Mouse (Mus musculus) neural tube, embryonic 15.5 days (tissue): ENCODE data around the gene Elmsan1. TPM values are rescaled to one million over a fixed set of nuclear protein-coding genes. Genes with fewer than 3 reads are reported as not detected.
A peak's percentile ranks its signal among the peaks of the same experiment; 100 is the strongest.

Experiments
- ATAC-seq: fragments of 200-750 bp; cut with Nextera tagmentation; 2 replicates; pipeline ENCODE4 v1.8.0; 2017; ENCODE audit warnings: mild to moderate bottlenecking, moderate TSS enrichment, moderate library complexity; ENCODE audit not compliant: low FRiP score
- H3K27ac ChIP-seq: fragments of 300-500 bp; sonication (generic); replicated peaks from 2 replicates; pipeline ENCODE4 v1.5.1; 2015; ENCODE audit warnings: mild to moderate bottlenecking, inconsistent platforms
- H3K27me3 ChIP-seq: fragments of 300-500 bp; sonication (generic); replicated peaks from 2 replicates; pipeline ENCODE4 v1.6.1; 2015; ENCODE audit warnings: inconsistent platforms
- H3K36me3 ChIP-seq: fragments of 300-500 bp; sonication (generic); 2 replicates; pipeline ENCODE4 v1.6.1; 2015; ENCODE audit warnings: inconsistent platforms
- H3K4me1 ChIP-seq: fragments of 300-500 bp; sonication (generic); 2 replicates; pipeline ENCODE4 v1.6.1; 2015; ENCODE audit warnings: inconsistent platforms
- H3K4me2 ChIP-seq: fragments of 300-500 bp; sonication (generic); 2 replicates; pipeline ENCODE4 v1.6.1; 2015; ENCODE audit warnings: inconsistent platforms, mild to moderate bottlenecking, moderate library complexity
- H3K4me3 ChIP-seq: fragments of 300-500 bp; sonication (generic); replicated peaks from 2 replicates; pipeline ENCODE4 v1.5.1; 2015; ENCODE audit warnings: mild to moderate bottlenecking, inconsistent platforms
- H3K9ac ChIP-seq: fragments of 300-500 bp; sonication (generic); replicated peaks from 2 replicates; pipeline ENCODE4 v1.6.1; 2015; ENCODE audit warnings: mild to moderate bottlenecking, inconsistent platforms
- H3K9me3 ChIP-seq: fragments of 300-500 bp; sonication (generic); replicated peaks from 2 replicates; pipeline ENCODE4 v1.6.1; 2016; ENCODE audit warnings: inconsistent platforms
- WGBS: fragments of 180-500 bp; shearing (Covaris S2); methylation state at CpG from one replicate; pipeline ENCODE4 v1.1.7; 2015; ENCODE audit warnings: mixed read lengths; 5-methylcytosine and 5-hydroxymethylcytosine counted together
- polyA plus RNA-seq: library from polyadenylated mRNA; unstranded; fragments of >200 nt; fragmentation: Nextera tagmentation; extraction: Ambion mirVana; gene quantifications from 2 replicates; pipeline ENCODE4 v1.2.1, GENCODE M21; 2015

Gene Elmsan1
- polyA plus RNA-seq, 1 experiment from 2014 or later, result 4.0 TPM

DNA sequence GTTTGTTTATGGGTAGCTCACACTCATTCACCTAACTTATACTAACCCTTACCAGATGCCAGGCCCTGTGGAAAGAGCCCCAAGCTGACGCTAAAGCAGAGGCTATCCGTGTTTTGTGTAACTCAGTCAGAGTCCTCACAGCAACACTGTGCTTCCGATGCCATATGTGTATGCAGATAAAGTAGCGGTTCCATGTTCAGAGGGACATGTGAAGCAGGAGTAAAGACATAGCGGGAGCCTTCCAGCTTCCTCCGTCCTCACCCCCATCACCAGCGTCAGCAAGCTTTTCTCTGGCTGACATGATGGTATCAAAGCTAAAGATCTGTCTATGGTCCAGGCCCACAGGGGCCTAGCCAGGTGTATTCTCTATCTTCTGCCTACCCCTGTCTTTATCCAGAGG lies 27.5 kb downstream of the Elmsan1 start:
- H3K4me1 ChIP-seq, result peaks cover 83% of the 10 kb centered on the region
- no peak overlapping the region; the same call in 1 of the 2 replicates for H3K9ac ChIP-seq
- 44% methylated on average over 7 of the region's 7 CpGs for WGBS
- no peak overlapping the region for H3K27ac ChIP-seq
- 0 out of 2 replicates have a peak overlapping the region, but pooled peaks have one; percentile 81 for H3K4me3 ChIP-seq
- no peaks in the 10 kb centered on the region for H3K9me3 ChIP-seq
- H3K36me3 ChIP-seq, result no peaks in the 10 kb centered on the region
- no peak for ATAC-seq
- peak overlapping the region; percentile 92 for H3K4me2 ChIP-seq
- no peaks in the 10 kb centered on the region for H3K27me3 ChIP-seq

DNA sequence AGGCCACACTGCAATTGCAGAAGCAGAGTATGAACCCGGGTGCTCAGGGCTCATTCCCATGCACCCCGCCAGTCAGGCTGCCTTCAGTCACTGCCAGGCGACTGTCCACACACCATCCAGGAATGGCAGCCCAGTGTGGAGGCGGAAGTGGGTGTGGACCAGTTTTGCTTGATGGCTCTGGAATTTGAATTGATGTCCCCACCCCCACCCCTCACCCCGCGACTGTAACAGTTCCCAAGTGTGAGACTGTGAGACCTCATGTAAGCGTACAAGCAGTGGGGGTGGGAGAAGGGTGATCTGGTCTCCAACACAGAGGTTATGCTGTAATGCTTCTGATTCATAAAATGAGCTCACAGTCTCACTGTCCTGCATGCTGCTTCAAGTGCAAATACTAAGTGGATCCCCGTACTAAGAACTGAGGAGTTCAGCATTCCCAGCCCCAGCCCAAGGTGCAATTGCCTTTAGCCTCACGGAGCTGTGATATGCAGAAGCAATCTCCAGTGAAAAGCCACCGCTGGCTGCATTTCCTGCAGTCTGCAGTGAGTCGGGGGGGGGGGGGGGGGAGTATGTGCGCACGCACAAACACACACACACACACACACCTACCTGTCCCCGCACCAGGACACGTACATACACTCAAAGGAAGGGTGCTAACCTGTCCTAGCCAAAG lies 28.4 kb downstream of the Elmsan1 start:
- H3K4me3 ChIP-seq, result 0 out of 2 replicates have a peak overlapping the region, but pooled peaks have one; percentile 81
- no peaks in the 10 kb centered on the region for H3K27me3 ChIP-seq
- H3K9me3 ChIP-seq, result no peaks in the 10 kb centered on the region
- ATAC-seq, result no peak
- peak overlapping the region; percentile 92 for H3K4me2 ChIP-seq
- no peak overlapping the region for H3K27ac ChIP-seq
- peaks cover 79% of the 10 kb centered on the region for H3K4me1 ChIP-seq
- 22% methylated on average over 15 of the region's 15 CpGs for WGBS
- no peak overlapping the region for H3K9ac ChIP-seq
- H3K36me3 ChIP-seq, result no peaks in the 10 kb centered on the region

DNA sequence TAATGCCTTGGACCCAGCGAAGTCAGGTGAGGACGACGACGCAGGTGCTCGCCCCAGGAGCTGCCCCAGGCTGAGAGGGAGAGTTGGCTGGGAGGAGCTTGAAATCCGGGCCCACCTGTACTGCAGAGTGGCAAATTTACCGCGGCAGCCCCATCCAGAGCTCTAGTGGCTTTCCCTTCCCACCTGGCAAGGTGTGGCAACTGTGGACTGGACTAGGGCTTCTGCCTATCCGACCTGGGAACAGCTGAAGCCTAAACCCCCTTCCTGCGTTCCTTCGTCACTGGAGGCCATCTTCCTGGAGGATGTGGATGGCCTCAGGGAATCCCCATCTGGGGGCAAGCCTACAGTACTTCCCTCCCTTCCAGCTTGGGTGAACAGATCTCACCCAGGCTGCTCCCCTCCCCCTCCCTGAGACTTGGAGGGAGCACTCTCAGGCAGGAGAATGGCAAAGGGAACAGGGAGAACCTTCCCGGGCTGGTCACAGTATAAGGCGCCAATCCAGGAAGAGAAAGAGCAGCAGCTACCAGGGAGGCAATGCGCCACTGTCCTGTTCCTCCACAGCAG lies 29.7 kb downstream of the Elmsan1 start:
- Histone ChIP-seq H3K9ac (0 out of 2 replicates have a peak overlapping the region, but pooled peaks have one; percentile 1), H3K27me3 (no peaks in the 10 kb centered on the region), H3K36me3 (no peaks in the 10 kb centered on the region), H3K4me1 (peaks cover 73% of the 10 kb centered on the region), H3K4me2 (no peak overlapping the region), H3K27ac (no peak overlapping the region), H3K9me3 (no peaks in the 10 kb centered on the region), H3K4me3 (no peak overlapping the region)
- WGBS, result 68% methylated on average over 14 of the region's 14 CpGs
- no peak for ATAC-seq

DNA sequence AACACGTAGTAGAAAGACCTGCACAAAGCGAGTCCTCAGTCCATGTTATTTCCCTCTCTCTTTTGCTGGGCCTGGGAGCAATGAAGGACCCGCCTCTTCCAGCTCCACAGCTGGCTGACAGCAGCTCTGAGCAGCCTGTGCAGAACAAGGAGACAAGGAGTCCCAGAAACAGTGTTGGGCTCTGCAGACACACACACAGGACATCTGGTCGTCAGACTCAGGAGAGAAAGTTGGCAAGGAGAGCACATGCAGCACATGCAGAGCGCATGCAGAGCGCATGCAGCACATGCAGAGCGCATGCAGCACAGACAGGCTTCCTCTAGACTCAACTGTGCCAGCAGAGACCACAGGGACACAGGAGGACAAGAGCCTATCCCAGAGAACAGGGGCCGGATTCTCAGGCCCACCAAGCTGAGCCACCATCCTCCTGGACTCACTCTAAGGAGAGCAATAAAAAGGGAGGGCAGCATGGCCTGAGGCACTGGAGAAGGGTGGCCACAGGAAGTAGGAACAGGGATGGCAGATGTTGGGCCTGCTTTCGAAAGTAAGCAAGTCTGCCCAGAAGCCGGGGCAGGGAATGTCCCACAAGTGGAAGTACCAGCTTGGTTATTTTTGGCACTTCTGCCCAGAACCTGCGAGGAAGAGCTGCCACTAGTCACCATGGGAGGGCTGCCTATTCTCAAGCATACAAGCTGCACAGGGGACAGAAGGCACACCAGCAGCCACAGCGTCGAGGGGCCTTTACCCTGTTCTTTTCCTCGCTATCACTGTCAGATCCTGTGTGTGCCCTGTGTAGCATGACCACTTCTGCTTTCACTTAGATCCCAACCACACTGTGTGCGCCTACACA lies 30.7 kb downstream of the Elmsan1 start:
- Histone ChIP-seq H3K9ac (no peak overlapping the region), H3K9me3 (no peaks in the 10 kb centered on the region), H3K4me1 (peaks cover 74% of the 10 kb centered on the region), H3K27ac (peak overlapping the region; percentile 67), H3K4me2 (no peak overlapping the region), H3K27me3 (no peaks in the 10 kb centered on the region), H3K4me3 (no peak overlapping the region), H3K36me3 (no peaks in the 10 kb centered on the region)
- ATAC-seq, result no peak
- WGBS, result 63% methylated on average over 15 of the region's 15 CpGs

DNA sequence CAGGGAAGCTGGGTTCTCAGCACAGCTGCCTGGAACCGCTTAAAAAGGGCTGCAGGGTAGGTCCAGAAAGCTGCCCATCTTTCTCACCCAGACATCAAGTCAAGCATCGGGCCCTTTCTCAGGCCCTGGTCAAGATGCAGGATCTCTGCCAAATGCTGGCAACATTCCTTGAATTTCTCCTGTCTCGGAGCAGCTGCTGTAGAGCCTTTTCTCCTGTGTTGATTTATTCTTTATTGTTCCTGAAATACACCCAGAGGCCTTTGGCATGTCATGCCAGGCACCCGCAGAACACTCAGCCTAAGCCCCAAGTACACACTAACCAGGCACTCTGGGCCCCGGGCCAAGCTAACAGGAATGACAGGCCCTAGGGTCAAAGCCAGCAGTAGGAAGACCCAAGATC lies 31.7 kb downstream of the Elmsan1 start:
- no peak overlapping the region for H3K4me3 ChIP-seq
- H3K27ac ChIP-seq, result peak overlapping the region; percentile 41
- no peaks in the 10 kb centered on the region for H3K36me3 ChIP-seq
- H3K4me2 ChIP-seq, result no peak overlapping the region
- H3K9ac ChIP-seq, result no peak overlapping the region
- WGBS, result 49% methylated on average over 5 of the region's 5 CpGs
- H3K4me1 ChIP-seq, result peaks cover 74% of the 10 kb centered on the region
- no peaks in the 10 kb centered on the region for H3K27me3 ChIP-seq
- H3K9me3 ChIP-seq, result no peaks in the 10 kb centered on the region
- ATAC-seq, result no peak

DNA sequence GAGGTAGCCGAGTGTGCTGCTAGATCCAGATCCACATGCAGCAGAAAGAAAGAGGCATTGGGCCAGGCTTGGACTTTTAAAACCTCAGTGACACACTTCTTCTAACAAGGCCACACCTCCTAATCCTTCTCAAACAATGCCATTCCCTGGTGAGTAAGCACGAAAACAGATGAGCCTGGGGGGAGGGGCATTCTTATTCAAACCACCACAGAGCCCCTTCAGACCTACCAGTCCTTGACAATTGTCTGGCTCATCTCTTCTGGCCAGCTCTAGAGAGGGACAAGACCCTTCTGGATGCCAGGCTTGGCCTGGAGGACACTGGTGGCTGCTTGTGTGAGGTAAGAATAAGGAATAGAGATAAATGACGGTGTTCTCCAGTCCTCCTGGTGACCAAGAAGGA lies 32.1 kb downstream of the Elmsan1 start:
- Histone ChIP-seq H3K4me3 (no peak overlapping the region), H3K4me2 (no peak overlapping the region), H3K9me3 (no peaks in the 10 kb centered on the region), H3K4me1 (peaks cover 74% of the 10 kb centered on the region), H3K27ac (peak overlapping the region; percentile 41), H3K36me3 (no peaks in the 10 kb centered on the region), H3K27me3 (no peaks in the 10 kb centered on the region), H3K9ac (no peak overlapping the region)
- no peak for ATAC-seq
- 54% methylated on average over 3 of the region's 3 CpGs for WGBS

DNA sequence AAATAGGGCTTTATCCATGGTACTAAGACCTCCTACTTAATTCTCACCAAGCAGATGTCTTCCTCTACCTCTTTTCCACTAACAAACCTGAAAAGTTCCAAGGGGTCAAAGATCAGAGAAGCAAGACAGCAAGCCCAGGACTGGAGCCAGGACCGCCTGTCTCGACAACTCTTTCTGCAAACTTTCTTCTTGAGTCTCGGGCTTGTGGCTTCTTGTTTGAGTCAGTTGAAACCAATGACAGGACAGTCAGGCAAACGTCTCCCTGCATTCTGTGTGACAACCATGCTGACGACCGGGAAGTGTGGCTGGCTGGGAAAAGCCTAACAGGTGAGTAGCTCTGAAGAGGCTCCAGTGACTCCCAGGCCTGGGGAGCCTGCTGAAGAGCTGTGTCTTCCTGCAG lies 33.1 kb downstream of the Elmsan1 start:
- H3K27me3 ChIP-seq, result no peaks in the 10 kb centered on the region
- H3K9me3 ChIP-seq, result no peaks in the 10 kb centered on the region
- no peak overlapping the region for H3K27ac ChIP-seq
- ATAC-seq, result no peak
- no peak overlapping the region for H3K4me3 ChIP-seq
- no peak overlapping the region for H3K4me2 ChIP-seq
- H3K36me3 ChIP-seq, result no peaks in the 10 kb centered on the region
- peaks cover 74% of the 10 kb centered on the region for H3K4me1 ChIP-seq
- no peak overlapping the region for H3K9ac ChIP-seq
- 76% methylated on average over 6 of the region's 6 CpGs for WGBS

DNA sequence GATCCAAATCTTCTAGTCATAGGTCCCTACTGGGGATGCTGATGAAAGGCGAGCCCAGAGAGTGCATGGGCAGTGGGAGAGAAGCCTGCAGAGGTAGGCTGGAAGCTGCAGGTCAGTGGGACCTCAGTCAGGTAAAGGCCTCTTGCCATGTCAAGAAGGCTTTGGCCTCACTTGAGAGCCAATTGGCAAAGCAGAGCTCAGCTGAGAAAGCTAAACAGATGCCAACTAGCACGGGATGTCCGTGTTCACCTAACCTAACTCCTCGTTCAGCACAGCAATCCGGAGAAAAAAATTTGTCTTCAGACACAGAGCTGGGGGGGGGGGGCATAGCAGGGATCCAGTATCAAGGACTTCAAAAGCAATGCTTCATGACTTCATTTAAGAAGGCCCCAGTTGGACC lies 33.7 kb downstream of the Elmsan1 start:
- Histone ChIP-seq H3K36me3 (no peaks in the 10 kb centered on the region), H3K4me3 (no peak overlapping the region), H3K4me2 (no peak overlapping the region), H3K9me3 (no peaks in the 10 kb centered on the region), H3K27me3 (no peaks in the 10 kb centered on the region), H3K4me1 (peaks cover 74% of the 10 kb centered on the region), H3K27ac (no peak overlapping the region), H3K9ac (no peak overlapping the region)
- 90% methylated on average over 5 of the region's 5 CpGs for WGBS
- no peak for ATAC-seq

DNA sequence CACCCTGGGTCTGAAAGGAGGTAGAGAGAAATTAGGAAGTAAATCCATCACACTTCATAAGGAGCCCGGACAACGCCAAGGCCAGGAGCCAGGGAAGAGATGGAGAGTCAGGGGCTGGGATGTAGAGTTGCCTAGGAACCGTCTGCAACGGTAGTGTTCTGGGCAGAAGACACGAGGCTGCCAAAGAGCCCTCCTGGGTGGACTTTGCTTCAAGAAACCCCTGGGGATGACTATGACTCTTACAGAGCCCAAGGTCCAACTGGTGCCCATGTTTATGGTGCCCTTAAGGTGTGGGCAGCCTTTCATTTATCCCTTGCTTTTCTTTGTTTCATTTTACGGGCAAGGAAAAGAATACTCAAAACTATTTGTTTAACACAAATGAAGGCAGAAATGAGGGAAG lies 36.7 kb downstream of the Elmsan1 start:
- H3K27ac ChIP-seq, result no peak overlapping the region

DNA sequence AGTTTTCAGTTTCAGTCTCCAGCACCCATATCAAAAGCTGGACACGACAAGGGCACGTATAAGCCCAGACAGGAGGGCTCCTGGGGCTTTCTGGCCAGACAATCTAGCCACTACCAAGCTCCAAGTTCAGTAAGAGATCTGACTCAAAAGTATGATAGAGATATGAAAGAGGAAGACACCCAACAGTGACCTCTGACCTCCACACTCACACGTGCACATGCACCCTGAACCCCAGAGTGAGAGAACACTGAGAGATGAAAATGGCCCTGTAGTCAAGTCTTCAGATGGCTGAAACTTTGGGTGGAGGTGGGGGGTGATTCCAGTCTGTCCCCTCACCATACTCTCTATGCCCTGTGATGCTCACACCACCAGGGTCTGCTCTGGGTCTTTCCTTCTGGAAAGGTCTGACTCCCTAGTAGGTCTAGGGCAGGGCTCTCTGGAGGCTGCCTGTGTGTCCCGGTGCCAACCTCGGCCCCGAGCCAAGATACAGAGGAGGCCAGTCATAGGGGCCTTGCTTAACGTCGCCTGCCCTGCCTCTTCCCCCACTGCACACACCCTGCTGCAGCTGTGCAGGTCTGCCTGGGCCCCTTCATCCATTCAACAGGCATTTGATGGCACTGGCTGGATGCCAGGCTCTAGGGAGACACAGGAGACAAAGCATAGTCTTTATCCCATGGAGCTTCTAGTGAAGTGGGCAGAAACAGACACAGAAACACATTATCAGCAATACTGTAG lies 37.8 kb downstream of the Elmsan1 start:
- Histone ChIP-seq H3K27me3 (no peaks in the 10 kb centered on the region), H3K9me3 (no peaks in the 10 kb centered on the region), H3K4me2 (peak overlapping the region; percentile 17), H3K4me3 (no peak overlapping the region), H3K27ac (peak overlapping the region; percentile 60; the same call in 1 of the 2 replicates), H3K4me1 (peaks cover 63% of the 10 kb centered on the region), H3K9ac (no peak overlapping the region), H3K36me3 (no peaks in the 10 kb centered on the region)
- ATAC-seq, result peak; percentile 67
- WGBS, result 47% methylated on average over 8 of the region's 8 CpGs

More for the DNA sequence above, 36.7 kb downstream of the Elmsan1 start:
- peak overlapping the region; percentile 17 for H3K4me2 ChIP-seq
- 0 out of 2 replicates have a peak, but pooled peaks have one; percentile 30 for ATAC-seq
- WGBS, result 30% methylated on average over 6 of the region's 6 CpGs
- no peak overlapping the region for H3K9ac ChIP-seq
- H3K9me3 ChIP-seq, result no peaks in the 10 kb centered on the region
- no peaks in the 10 kb centered on the region for H3K36me3 ChIP-seq
- no peaks in the 10 kb centered on the region for H3K27me3 ChIP-seq
- H3K4me3 ChIP-seq, result no peak overlapping the region
- H3K4me1 ChIP-seq, result peaks cover 62% of the 10 kb centered on the region

DNA sequence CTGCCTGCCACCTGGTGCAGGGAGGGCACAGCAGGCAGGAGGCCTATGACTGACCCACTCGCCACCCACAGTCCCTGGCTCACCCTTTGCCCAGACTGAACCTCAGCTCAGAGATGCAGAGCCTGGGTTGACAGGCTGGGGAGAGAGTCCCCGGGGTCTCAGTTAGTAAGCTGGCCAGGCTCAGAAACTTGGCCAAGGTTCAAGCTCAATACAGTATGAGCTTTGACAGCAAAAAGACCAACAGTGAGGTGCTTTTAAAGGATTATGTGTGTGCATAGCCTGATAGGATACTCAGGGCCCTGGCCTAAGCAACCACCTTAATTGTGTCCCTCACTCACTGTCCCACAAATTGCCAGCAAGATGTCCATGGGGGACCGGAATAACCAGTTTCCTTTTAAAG lies 38.6 kb downstream of the Elmsan1 start:
- no peak overlapping the region for H3K4me2 ChIP-seq
- H3K27ac ChIP-seq, result peak overlapping the region; percentile 38; the same call in 1 of the 2 replicates
- H3K4me3 ChIP-seq, result no peak overlapping the region
- 66% methylated on average over 3 of the region's 3 CpGs for WGBS
- H3K9ac ChIP-seq, result no peak overlapping the region
- H3K27me3 ChIP-seq, result no peaks in the 10 kb centered on the region
- no peaks in the 10 kb centered on the region for H3K9me3 ChIP-seq
- peaks cover 69% of the 10 kb centered on the region for H3K4me1 ChIP-seq
- no peak for ATAC-seq
- no peaks in the 10 kb centered on the region for H3K36me3 ChIP-seq
